Mouse (Mus musculus) cortical plate, adult 2 months (tissue): ENCODE results near the gene Nin.

Source experiments
- CTCF ChIP-seq: fragments of 200-500 bp; IDR thresholded peaks from 2 replicates; pipeline ENCODE4 v1.5.1; 2011; ENCODE audit warnings: mild to moderate bottlenecking, control low read depth, low read length; ENCODE audit not compliant: insufficient read depth; ENCODE audit errors: extremely low read depth
- POLR2A ChIP-seq: fragments of 200-500 bp; IDR thresholded peaks from 2 replicates; pipeline ENCODE4 v1.6.1; 2011; ENCODE audit warnings: mild to moderate bottlenecking, low read length, control low read depth; ENCODE audit not compliant: insufficient read depth; ENCODE audit errors: extremely low read depth

DNA sequence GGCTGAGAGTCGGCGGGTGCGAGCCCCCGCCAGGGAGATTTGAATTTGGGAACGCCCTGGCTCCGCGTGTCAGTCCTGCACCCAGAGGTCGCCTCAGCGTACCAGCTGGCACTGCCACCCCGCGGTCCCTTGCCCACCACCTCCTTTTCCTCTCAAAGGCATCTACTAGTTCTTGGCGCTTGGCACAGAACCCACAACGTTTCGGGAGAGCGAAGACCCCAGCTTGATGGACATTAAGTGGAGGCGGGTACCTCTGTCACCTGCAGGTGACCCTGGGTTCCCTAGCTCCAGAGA, 1.5 kb downstream of the Nin start:
- TF ChIP-seq CTCF (no peak), POLR2A (no peak)
